Comparison of ENCODE assay signal across 19 mouse cellular contexts in the genomic region with DNA sequence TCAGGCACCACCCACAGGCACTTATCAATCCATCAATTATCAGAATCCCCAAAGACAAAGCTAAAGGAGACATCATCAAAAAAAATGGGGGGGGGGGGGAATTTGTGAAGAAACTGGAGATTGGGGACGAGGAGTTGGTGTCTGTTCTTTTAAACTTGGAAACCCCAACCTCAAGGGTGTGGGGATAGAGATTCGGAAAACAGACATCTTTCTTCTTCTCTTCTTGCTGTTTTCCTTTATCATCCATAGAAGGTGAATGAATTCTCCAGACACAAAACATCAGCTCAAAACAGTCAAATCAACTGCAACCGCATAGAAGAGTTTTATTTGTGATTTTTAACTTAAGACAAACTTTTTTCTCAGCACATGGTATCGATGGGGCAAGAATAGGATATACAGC. TPM values are rescaled to one million over a fixed set of nuclear protein-coding genes. Genes with fewer than 3 reads are reported as not detected.
DNase-seq lines count a peak whose midpoint lies in the region; ATAC-seq lines count a peak whose summit lies in the region.
"Had no signal": no experiment of that assay in that cellular context is flagged by ENCODE, and none has a peak within 500 bp of the region (broad histone marks: within the 10 kb centered on the region; RNA-seq: fewer than 3 reads in every experiment).

Gene Foxq1 (plus strand): TSS at position 301 of the 400 bp plus-strand sequence.

- WGBS in heart, embryonic 10.5 days, result 71% methylated on average over 4 of the region's 4 CpGs
- 83% methylated on average over 4 of the region's 4 CpGs for WGBS in kidney, embryonic 15.5 days
- WGBS in neural tube, embryonic 15.5 days, result 80% methylated on average over 4 of the region's 4 CpGs

- peaks cover 72% of the 10 kb centered on the region for H3K27me3 ChIP-seq in heart, embryonic 10.5 days (ENCODE audit: insufficient read depth, poor library complexity, severe bottlenecking)
- H3K27me3 ChIP-seq in kidney, embryonic 15.5 days, result peaks cover 78% of the 10 kb centered on the region
- H3K27me3 ChIP-seq in neural tube, embryonic 15.5 days (replicated peaks), result peaks cover 69% of the 10 kb centered on the region

- H3K9me3 ChIP-seq in heart, embryonic 10.5 days, result no peaks in the 10 kb centered on the region
- H3K9me3 ChIP-seq in kidney, embryonic 15.5 days (replicated peaks), result no peaks in the 10 kb centered on the region
- H3K9me3 ChIP-seq in neural tube, embryonic 15.5 days (replicated peaks), result no peaks in the 10 kb centered on the region
- H3K9me3 ChIP-seq: hindbrain, embryonic 12.5 days; midbrain, embryonic 15.5 days had no signal

- peak within 1 kb of the TSS; percentile 74; the same call in 1 of the 2 replicates for H3K4me3 ChIP-seq in heart, embryonic 10.5 days
- 0 out of 2 replicates have a peak within 1 kb of the TSS, but pooled peaks have one; percentile 60 for H3K4me3 ChIP-seq in kidney, embryonic 15.5 days (replicated peaks)
- no peak within 1 kb of the TSS for H3K4me3 ChIP-seq in neural tube, embryonic 15.5 days (replicated peaks)

- no peaks in the 10 kb centered on the region for H3K36me3 ChIP-seq in heart, embryonic 10.5 days
- no peaks in the 10 kb centered on the region for H3K36me3 ChIP-seq in kidney, embryonic 15.5 days
- H3K36me3 ChIP-seq in neural tube, embryonic 15.5 days, result no peaks in the 10 kb centered on the region
- H3K36me3 ChIP-seq: hindbrain, embryonic 12.5 days; midbrain, embryonic 15.5 days had no signal

- peak within 1 kb of the TSS; percentile 100 for H3K4me2 ChIP-seq in kidney, embryonic 15.5 days
- H3K4me2 ChIP-seq in neural tube, embryonic 15.5 days, result 0 out of 2 replicates have a peak within 1 kb of the TSS, but pooled peaks have one; percentile 99

- no peak for DNase-seq in heart, embryonic 10.5 days (ENCODE audit: low spot score)
- DNase-seq in heart, adult 8-10 months (ENCODE audit: low spot score), result no peak
- DNase-seq in kidney, adult 11 months, result no peak
- DNase-seq in neural tube, embryonic 10.5 days (ENCODE audit: extremely low spot score, low spot score), result no peak
- DNase-seq in B cell, adult 2 months, result no peak
- no peak for DNase-seq in testis, postnatal 10 days (ENCODE audit: low spot score)
- DNase-seq: adrenal gland, postnatal 25 days; cerebellum, adult 8-10 months; layer of hippocampus, adult 9-11 months; right cerebral cortex, postnatal 14 days; thymus, adult 2 months had no signal

- H3K27ac ChIP-seq in heart, embryonic 10.5 days, result no peak within 1 kb of the TSS
- no peak within 1 kb of the TSS for H3K27ac ChIP-seq in kidney, embryonic 15.5 days
- no peak within 1 kb of the TSS for H3K27ac ChIP-seq in neural tube, embryonic 15.5 days (replicated peaks)
- H3K27ac ChIP-seq: hindbrain, embryonic 12.5 days; liver, embryonic 14.5 days; macrophage; midbrain, embryonic 15.5 days had no signal

- no peak for ATAC-seq in kidney, embryonic 15.5 days (replicated peaks; ENCODE audit: low FRiP score)
- ATAC-seq in neural tube, embryonic 15.5 days (ENCODE audit: low FRiP score), result no peak
- ATAC-seq: activated CD4-positive, CD25-positive, alpha-beta regulatory T cell, adult 4 months; forebrain, embryonic 14.5 days; midbrain, embryonic 15.5 days had no signal

- H3K4me1 ChIP-seq in heart, embryonic 10.5 days, result peaks cover 31% of the 10 kb centered on the region
- H3K4me1 ChIP-seq in kidney, embryonic 15.5 days, result peaks cover 30% of the 10 kb centered on the region
- H3K4me1 ChIP-seq in neural tube, embryonic 15.5 days, result peaks cover 30% of the 10 kb centered on the region

- no peak within 1 kb of the TSS for H3K9ac ChIP-seq in kidney, embryonic 15.5 days
- no peak within 1 kb of the TSS for H3K9ac ChIP-seq in neural tube, embryonic 15.5 days (replicated peaks)
- H3K9ac ChIP-seq: hindbrain, embryonic 12.5 days; liver, embryonic 14.5 days; midbrain, embryonic 15.5 days had no signal

RNA-seq across cellular contexts. Expression of gene Foxq1, which starts in this region (rescaled TPM):
- 0.06 and 0.19 TPM in 2 replicates for polyA plus RNA-seq in heart, embryonic 10.5 days (2016; fragmentation: Nextera tagmentation; extraction: Ambion mirVana)
- under 1 TPM; 0.13 to 0.44 (median 0.31) TPM for total RNA-seq in heart, adult 8-10 months (2022)
- 3.9 and 4.0 TPM in 2 replicates for polyA plus RNA-seq in kidney, embryonic 15.5 days (2015; fragmentation: Nextera tagmentation; extraction: Ambion mirVana)
- polyA plus RNA-seq in neural tube, embryonic 15.5 days (2015; fragmentation: Nextera tagmentation; extraction: Ambion mirVana), result 1.9 and 2.2 TPM in 2 replicates
- polyA plus RNA-seq: activated CD4-positive, CD25-positive, alpha-beta regulatory T cell, adult 4 months; macrophage had no signal
